Mouse (Mus musculus) heart, postnatal 10 days (tissue): ENCODE results near the gene Adam17. TPM values are rescaled to one million over a fixed set of nuclear protein-coding genes. Genes with fewer than 3 reads are reported as not detected.

Experiments used
- DNase-seq, 2 experiments: peaks; one replicate each; pipeline ENCODE4 v3.0.0; 2021
- intact Hi-C: fragments of 180-260 bp; cut with DNase I; formaldehyde crosslinking; loops from one replicate; pipeline ENCODE4 v1.15.1; 2025
- total RNA-seq, 2 experiments: library from RNA; stranded (reverse); gene quantifications; 2 replicates each; pipeline ENCODE4 v1.2.3; 2021

Gene Adam17
- total RNA-seq, 2 experiments from 2014 or later, result 49.9 to 59.8 TPM

DNA sequence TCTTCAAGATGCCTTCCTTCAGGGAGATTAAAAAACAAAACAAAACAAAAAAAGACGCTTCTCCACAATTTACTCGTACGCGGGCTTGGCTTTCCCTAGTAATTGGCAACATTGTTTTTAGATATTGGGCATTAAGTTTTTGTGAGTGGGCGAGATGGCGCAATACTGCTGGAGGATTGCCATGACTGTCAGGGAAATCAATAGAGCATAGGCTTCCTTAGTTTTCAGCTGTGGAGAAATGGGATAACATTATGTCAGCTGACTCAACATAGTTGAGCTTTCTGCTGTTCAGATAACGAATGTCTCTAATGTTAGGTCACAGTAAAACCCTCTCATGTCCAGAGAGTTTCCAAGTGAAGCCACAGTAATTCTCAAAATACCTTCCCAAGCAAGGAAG is 56.6 kb downstream of the Adam17 start:
- intact Hi-C loops, result loop anchor here (5.0 to 10.0 kb wide), 3 partner anchors 100 to 390 kb away; partner anchors contain the start of gene Ywhaq
- DNase-seq, result peak; percentile 46 to 52

DNA sequence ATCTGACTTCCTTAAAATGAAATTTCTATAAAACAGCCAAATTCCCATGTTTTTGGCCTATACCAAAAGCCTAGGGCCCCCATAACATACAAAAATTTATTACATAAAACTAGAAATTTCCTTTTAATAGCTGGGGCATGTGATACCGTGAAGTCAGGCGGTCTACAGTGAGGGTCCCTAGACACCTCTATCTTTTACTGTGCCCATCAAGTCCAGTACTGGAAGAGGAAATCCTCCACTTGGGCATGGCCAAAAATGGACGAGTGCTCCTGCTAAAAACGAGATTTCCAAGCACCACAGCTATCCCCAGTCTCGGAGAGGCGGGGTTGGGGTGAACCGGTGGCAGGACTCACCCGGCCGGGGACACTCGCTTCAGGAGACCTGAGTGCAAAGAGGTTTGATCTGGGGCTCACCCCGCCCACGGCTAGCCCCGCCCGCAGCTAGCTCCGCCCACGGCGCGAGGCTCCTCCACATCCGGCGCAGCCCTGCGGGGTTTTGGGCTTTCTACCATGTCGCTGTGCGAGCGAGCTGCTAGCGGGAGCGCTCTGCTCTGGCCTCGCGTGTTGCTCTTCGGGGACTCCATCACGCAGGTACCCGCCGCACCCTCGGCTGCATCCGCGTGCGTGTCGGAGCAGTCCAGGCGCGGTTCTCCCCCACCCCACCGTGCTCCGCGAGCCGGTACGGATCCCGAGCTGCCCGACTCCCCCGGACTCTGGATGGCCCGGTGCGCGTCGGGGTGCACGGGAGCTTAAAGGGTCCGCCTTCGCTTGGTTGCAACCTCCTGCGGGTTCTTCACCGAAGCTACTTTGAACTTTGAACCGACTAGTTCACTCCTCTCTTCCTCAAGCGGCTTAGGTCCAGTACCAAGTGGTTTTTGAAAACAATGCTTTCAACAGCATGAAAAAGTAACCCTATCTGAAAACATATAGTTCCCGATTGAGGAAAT is 57.2 kb downstream of the Adam17 start, which contains the start of gene Iah1:
Gene Iah1, plus strand, starts transcription at position 467 of the 946 bp plus-strand sequence.
- intact Hi-C loops, result loop anchor here (5.0 to 10.0 kb wide), 3 partner anchors 101 to 389 kb away; partner anchors contain the start of gene Ywhaq
- peak; percentile 85 to 86 for DNase-seq

- no peak for DNase-seq
- intact Hi-C loops, result loop anchor here (10.0 kb wide), 1 partner anchor 303 kb away; no protein-coding TSS in a partner anchor
Observed at GRCm38 (mm10) chr12:21312201-21312600, 61.2 kb downstream of the Adam17 start.

DNA sequence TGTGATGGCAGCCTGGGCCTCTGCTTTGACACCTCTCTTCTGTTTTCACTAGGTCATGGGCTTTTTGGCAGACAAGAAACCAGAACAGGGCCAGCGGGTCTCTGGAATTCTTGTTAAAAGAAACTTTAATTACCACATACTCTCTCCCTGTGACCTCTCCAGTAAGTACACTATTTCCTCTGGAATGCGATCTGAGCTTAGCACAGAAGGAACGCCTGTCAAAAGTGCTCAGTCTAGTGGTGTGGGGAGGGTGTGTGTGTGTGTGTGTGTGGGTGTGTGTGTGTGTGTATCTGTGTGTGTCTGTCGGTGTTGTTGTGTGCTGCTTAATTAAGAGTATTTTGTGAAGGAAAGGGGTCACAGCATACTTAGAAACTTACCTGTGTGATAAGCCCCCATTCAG is 66.7 kb downstream of the Adam17 start:
- intact Hi-C loops, result no loop called here
- no peak for DNase-seq

GRCm38 (mm10) chr12:21305741-21306140 is 67.7 kb downstream of the Adam17 start:
- intact Hi-C loops, result no loop called here
- no peak for DNase-seq

DNA sequence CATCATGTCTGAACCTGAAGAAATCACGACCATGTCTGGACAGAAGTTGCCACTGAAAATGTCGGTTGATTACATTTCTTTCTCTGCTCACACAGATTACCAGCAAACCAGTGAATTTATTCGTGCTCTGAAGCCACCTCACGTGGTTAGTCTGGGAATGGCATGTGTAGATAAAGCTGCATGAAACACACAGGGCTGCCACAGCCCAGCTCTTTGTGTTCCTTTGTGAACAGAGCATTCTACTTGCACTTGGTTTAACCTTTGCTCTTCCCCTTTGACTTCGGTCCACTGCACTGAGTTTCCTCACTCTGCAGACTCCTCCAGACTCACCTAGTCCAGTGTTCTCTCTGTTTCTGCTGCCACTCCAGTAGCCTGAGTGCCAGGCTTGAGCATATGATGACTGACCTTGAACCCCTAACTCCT is 71.1 kb downstream of the Adam17 start:
- peak in 1 of 2 experiments; percentile 15 for DNase-seq
- intact Hi-C loops, result no loop called here

GRCm38 (mm10) chr12:21301932-21302331 is 71.5 kb downstream of the Adam17 start:
- no peak for DNase-seq
- intact Hi-C loops, result no loop called here

DNA sequence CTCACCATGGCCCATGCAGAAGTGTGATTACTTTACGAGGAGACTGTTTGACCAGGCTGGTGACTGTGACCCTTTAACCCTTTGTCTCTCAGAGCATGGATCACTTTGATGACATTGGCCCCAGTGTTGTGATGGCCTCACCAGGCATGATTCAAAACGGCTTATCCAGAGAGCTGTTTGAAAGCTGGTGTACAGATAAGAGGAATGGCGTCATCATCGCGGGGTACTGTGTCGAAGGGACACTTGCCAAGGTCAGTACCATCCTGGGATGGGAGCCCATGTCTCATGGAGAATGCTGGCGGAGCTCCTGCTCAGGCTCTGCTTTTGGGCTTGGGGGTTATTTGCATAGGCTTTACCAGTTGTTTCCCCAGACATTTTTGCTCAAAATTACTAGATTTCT is 72.1 kb downstream of the Adam17 start:
- intact Hi-C loops, result no loop called here
- peak; percentile 35 to 59 for DNase-seq

DNA sequence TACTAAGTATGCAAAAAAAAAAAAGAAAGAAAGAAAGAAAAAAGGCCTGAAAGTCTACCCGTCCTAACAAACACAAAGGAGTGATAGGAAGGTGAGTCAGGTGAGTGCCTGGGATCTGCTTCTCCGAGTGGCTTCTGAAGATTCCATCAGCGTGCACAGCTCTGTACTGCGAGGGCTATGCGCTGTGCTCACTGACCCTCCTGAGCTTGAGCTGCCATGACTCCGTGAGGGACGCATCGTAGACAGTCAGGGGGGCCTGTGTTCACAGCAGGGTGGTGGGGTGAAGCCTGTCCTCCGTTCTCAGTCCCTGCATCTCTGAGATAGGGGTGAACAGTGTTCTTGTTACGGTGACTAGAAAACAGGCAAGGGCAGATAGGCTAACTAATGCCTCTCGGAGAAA is 74.6 kb downstream of the Adam17 start:
- intact Hi-C loops, result no loop called here
- DNase-seq, result no peak

GRCm38 (mm10) chr12:21289651-21290050 is 83.8 kb downstream of the Adam17 start:
- intact Hi-C loops, result no loop called here
- no peak for DNase-seq

- no peak for DNase-seq
- intact Hi-C loops, result no loop called here
Observed at GRCm38 (mm10) chr12:21288716-21289395, 84.6 kb downstream of the Adam17 start.

DNA sequence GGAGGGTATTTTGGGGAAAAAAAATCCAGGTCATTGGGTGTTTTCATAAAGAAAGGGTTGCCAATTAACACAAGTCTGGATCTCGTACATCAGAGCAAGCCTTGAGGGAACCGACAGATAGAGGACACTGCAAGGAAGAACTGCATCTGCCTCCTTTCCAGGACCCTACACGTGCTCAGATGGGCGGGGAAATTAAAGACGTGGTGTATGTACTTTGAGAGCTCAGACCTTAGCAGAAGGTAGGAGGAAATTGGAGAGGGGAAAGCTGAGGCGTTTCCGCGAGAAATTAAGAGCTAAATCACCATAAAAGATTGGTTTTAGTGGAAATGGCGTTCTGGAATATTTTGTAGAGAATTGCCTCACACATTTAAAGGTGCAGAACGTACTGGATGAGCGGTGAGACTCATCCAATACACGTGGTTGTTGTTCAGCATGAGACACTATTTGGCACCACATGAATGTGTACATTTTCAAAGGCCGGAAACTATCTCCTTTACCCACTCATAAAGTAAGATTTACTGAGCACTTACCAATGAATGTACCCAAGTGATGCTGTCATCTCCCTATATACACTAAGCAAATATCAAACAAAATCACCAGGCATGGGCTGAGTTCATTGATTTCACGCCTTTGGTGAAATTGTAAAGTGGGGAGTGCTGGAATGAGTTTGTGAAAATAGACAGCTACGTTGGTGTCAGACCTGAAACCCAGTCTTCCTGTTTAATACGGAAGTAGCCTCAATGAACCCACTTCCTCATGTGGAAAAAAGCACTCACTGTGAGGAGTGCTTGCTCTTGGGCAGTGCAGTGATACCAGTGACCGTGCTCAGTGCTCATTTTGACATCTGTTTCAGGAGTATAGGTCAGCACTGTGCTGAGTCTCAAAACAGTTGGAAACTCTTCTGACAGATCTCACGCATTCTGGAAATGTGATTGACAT is 86.5 kb downstream of the Adam17 start:
- intact Hi-C loops, result loop anchor here (1.0 kb wide), 1 partner anchor 130 kb away; the partner anchor contains the start of gene Ywhaq

GRCm38 (mm10) chr12:21286243-21286622 is 87.2 kb downstream of the Adam17 start, which contains the start of gene Itgb1bp1:
Gene Itgb1bp1 (minus strand): TSS chr12:21286284.
- DNase-seq, result peak; percentile 100
- intact Hi-C loops, result loop anchor here (1.0 kb wide), 1 partner anchor 131 kb away; the partner anchor contains the start of gene Ywhaq

More for the DNA sequence above, 86.5 kb downstream of the Adam17 start:
- DNase-seq, result peak; percentile 28 to 29

- intact Hi-C loops, result loop anchor here (1.0 kb wide), 1 partner anchor 132 kb away; the partner anchor contains the start of gene Ywhaq
- DNase-seq, result no peak
Observed at GRCm38 (mm10) chr12:21285508-21286242, 87.8 kb downstream of the Adam17 start.

DNA sequence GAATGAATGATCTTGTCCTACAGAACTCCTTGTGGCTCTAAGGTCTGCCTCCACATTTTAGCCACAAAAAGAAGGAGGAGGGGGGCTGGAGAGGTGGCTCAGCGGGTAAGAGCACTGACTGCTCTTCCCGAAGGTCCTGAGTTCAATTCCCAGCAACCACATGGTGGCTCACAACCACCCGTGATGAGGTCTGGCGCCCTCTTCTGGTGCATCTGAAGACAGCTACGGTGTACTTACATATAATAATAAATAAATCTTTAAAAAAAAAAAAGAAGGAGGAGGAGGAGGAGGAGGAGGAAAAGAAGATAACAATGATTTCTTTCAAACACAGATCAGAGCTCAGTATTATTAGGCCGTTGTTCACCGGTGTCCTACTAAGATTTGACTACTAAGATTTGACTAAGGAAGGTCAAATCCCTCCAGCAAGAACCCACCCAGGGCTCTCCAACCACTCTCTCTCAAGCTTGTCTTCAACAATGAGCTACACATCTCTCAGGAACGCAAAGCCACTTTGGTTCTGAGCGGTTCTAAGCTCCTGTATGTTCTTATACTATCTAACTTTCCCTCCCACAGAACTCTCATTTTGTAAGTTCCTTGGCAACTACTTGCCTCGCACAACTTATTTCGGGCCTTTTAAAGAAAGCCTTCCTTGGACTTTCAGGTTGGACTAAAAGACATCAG is 88.5 kb downstream of the Adam17 start, which contains the start of gene Cpsf3:
Gene Cpsf3, plus strand, starts transcription at position 631 of the 681 bp plus-strand sequence.
- no peak for DNase-seq
- intact Hi-C loops, result no loop called here

DNA sequence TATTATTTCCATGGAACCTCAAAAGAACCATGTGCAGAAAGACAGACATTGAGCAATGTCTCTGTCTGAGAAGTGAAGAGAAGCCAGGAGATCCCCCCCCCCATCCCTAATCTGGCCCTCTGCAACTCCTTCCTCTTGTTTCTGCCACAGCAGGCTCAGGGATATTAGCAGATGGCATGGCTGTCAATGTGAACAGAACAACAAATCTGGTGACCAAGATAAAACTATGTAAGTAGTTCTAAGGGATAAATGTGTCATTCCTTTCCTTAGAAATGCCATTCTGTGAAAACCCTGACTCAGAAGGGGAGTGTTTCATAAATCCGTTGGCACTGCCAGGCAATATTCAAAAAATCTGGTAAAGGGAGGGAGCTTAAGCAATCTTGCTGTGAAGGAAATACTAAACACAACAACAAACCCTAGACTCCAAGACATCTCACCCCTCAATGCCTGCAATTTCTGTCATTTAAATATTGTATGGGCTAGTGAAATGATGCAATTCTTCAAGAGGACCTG is 96.0 kb downstream of the Adam17 start:
- DNase-seq, result no peak
- intact Hi-C loops, result no loop called here

DNA sequence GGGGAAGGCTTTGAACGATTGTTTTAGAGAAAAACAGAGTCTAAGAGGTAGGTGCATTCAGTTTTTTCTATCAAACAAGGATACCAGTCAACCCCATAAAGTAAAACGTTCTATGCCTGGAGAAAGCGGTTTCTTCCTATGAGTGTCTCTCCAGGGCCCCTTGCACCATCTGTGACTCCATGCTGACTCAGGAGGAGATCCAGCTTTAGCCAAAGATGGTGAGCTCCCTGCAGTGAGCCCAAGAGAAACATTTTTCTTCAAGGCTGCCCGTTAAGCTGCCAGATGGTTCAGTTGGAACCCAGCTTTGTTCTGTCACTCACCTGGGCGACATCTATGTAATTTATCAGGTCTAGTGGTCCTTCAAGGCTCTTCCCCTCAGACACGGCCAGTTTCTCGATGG is 99.0 kb downstream of the Adam17 start:
- intact Hi-C loops, result no loop called here
- DNase-seq, result no peak
